Comparison of ENCODE assay signal across 9 mouse cellular contexts in the genomic region with DNA sequence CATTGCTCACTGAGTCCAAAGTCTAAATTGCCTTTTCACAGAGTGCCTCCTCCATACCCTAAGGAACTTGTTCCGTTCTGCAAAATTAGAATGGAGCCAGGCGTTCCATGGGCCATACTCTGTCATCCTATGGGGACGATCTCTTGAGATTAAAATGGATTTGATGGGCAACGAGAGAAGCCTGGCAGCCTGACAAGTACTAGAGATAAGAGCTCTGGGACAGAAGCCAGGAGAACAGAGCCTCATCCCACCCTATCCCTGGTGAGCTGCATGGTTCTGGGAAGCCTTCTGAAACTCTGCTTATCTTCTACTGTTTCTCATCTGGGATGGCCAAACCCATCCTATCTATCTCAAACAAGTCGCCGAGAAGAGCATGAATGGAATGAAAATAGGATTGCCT.
DNase-seq lines count a peak whose midpoint lies in the region; ATAC-seq lines count a peak whose summit lies in the region.
"Had no signal": no experiment of that assay in that cellular context is flagged by ENCODE, and none has a peak within 500 bp of the region (broad histone marks: within the 10 kb centered on the region; RNA-seq: fewer than 3 reads in every experiment).

No protein-coding gene starts in this region.

- no peaks in the 10 kb centered on the region for H3K27me3 ChIP-seq in heart, embryonic 13.5 days (replicated peaks)
- H3K27me3 ChIP-seq in midbrain, embryonic 16.5 days (ENCODE audit: control insufficient read depth, insufficient read depth, low read depth, low read length) = no peaks in the 10 kb centered on the region

- no peaks in the 10 kb centered on the region for H3K36me3 ChIP-seq in heart, embryonic 13.5 days
- H3K36me3 ChIP-seq in midbrain, embryonic 16.5 days (ENCODE audit: control insufficient read depth, insufficient read depth, low read length) = no peaks in the 10 kb centered on the region

- H3K4me3 ChIP-seq in heart, embryonic 13.5 days = no peak overlapping the region
- H3K4me3 ChIP-seq in midbrain, embryonic 16.5 days (ENCODE audit: low read depth, low read length) = no peak overlapping the region

- 0 out of 2 replicates have a peak, but pooled peaks have one; percentile 46 for ATAC-seq in heart, embryonic 13.5 days (ENCODE audit: extremely low read depth, insufficient number of reproducible peaks, low FRiP score, low TSS enrichment)
- no peak for ATAC-seq in midbrain, embryonic 16.5 days

- no peaks in the 10 kb centered on the region for H3K9me3 ChIP-seq in heart, embryonic 13.5 days
- H3K9me3 ChIP-seq in midbrain, embryonic 16.5 days (replicated peaks; ENCODE audit: control insufficient read depth, low read length, poor library complexity, severe bottlenecking) = no peaks in the 10 kb centered on the region

- 8% methylated on average over 6 of the region's 6 CpGs for WGBS in heart, embryonic 13.5 days
- 73% methylated on average over 6 of the region's 6 CpGs for WGBS in midbrain, embryonic 16.5 days

- peak overlapping the region; percentile 40 for H3K27ac ChIP-seq in heart, embryonic 13.5 days (replicated peaks)
- no peak overlapping the region for H3K27ac ChIP-seq in midbrain, embryonic 16.5 days (ENCODE audit: low read length)
- H3K27ac ChIP-seq: stomach, postnatal 0 days had no signal

- H3K4me1 ChIP-seq in heart, embryonic 13.5 days = peaks cover 52% of the 10 kb centered on the region
- peaks cover 3% of the 10 kb centered on the region; the same call in 1 of the 2 replicates for H3K4me1 ChIP-seq in midbrain, embryonic 16.5 days (ENCODE audit: control insufficient read depth, insufficient read depth, low read length)

- peak; percentile 13 for DNase-seq in layer of hippocampus, adult 11-12 months (ENCODE audit: low spot score)
- no peak for DNase-seq in layer of hippocampus, postnatal 14 days (ENCODE audit: low spot score in 2 of 2)
- DNase-seq in adrenal gland, postnatal 10 days = peak; percentile 53
- peak; percentile 50 for DNase-seq in lung, postnatal 14 days
- DNase-seq in neural tube, embryonic 10.5 days (ENCODE audit: extremely low spot score, low spot score) = no peak
- DNase-seq: cerebellum, adult 11 months had no signal

- H3K9ac ChIP-seq in heart, embryonic 13.5 days = no peak overlapping the region
- H3K9ac ChIP-seq in midbrain, embryonic 16.5 days (ENCODE audit: low read depth, low read length) = no peak overlapping the region

- H3K4me2 ChIP-seq in heart, embryonic 13.5 days = peak overlapping the region; percentile 17; the same call in 1 of the 2 replicates
- no peak overlapping the region for H3K4me2 ChIP-seq in midbrain, embryonic 16.5 days (ENCODE audit: low read length)

Comparison
In these comparisons a context has a peak if more than half of its experiments do, and no peak if none do; other contexts are left out.
1. DNase-seq: peak in layer of hippocampus, adult 11-12 months (single experiment), adrenal gland, postnatal 10 days (single experiment) and lung, postnatal 14 days (single experiment); none in layer of hippocampus, postnatal 14 days (0 of 2) and neural tube, embryonic 10.5 days (single experiment).